Mouse (Mus musculus): ENCODE measurements around the gene Isca2. TPM values are rescaled to one million over a fixed set of nuclear protein-coding genes. Genes with fewer than 3 reads are reported as not detected.

The Isca2 gene
- polyA plus RNA-seq, 1 experiment from 2014 or later = 105 TPM

GRCm38 (mm10) chr12:84802625-84803024, 29.6 kb downstream of the Isca2 start:
- H3K4me3 ChIP-seq (replicated peaks) = no peak overlapping the region
- H3K4me2 ChIP-seq = no peak overlapping the region
- WGBS (ENCODE audit: insufficient replicate concordance) = 33% methylated on average over 3 of the region's 3 CpGs
- ATAC-seq (ENCODE audit: low read depth) (no peak), DNase-seq (no peak)
- H3K36me3 ChIP-seq = no peaks in the 10 kb centered on the region
- H3K27ac ChIP-seq = no peak overlapping the region
- no peak overlapping the region for H3K9ac ChIP-seq
- H3K4me1 ChIP-seq (replicated peaks) = peaks cover 13% of the 10 kb centered on the region; the same call in 1 of the 2 replicates
- no peaks in the 10 kb centered on the region for H3K9me3 ChIP-seq (replicated peaks)
- H3K27me3 ChIP-seq = peaks cover 43% of the 10 kb centered on the region

- WGBS (ENCODE audit: insufficient replicate concordance) = 66% methylated on average over 9 of the region's 9 CpGs
- no peak overlapping the region for H3K9ac ChIP-seq
- ATAC-seq (ENCODE audit: low read depth) (no peak), DNase-seq (no peak)
- H3K36me3 ChIP-seq = no peaks in the 10 kb centered on the region
- no peak overlapping the region for H3K4me3 ChIP-seq (replicated peaks)
- no peak overlapping the region for H3K4me2 ChIP-seq
- 0 out of 2 replicates have a peak, but pooled peaks cover 7% of the 10 kb centered on the region for H3K4me1 ChIP-seq (replicated peaks)
- H3K9me3 ChIP-seq (replicated peaks) = no peaks in the 10 kb centered on the region
- H3K27ac ChIP-seq = no peak overlapping the region
- H3K27me3 ChIP-seq = peaks cover 55% of the 10 kb centered on the region
Measured at GRCm38 (mm10) chr12:84805228-84805842, 32.3 kb downstream of the Isca2 start.

- no peak overlapping the region for H3K27ac ChIP-seq
- 52% methylated on average over 1 of the region's 1 CpGs for WGBS (ENCODE audit: insufficient replicate concordance)
- no peak overlapping the region for H3K4me2 ChIP-seq
Measured at GRCm38 (mm10) chr12:84806010-84806409, 33.0 kb downstream of the Isca2 start.

GRCm38 (mm10) chr12:84806726-84807125, 33.7 kb downstream of the Isca2 start:
- no peak overlapping the region for H3K4me3 ChIP-seq (replicated peaks)
- H3K9ac ChIP-seq = no peak overlapping the region
- DNase-seq = no peak
- H3K27me3 ChIP-seq = peaks cover 48% of the 10 kb centered on the region
- ATAC-seq (ENCODE audit: low read depth) = no peak
- H3K4me2 ChIP-seq = no peak overlapping the region
- H3K4me1 ChIP-seq (replicated peaks) = 0 out of 2 replicates have a peak, but pooled peaks cover 7% of the 10 kb centered on the region
- no peaks in the 10 kb centered on the region for H3K36me3 ChIP-seq
- no peaks in the 10 kb centered on the region for H3K9me3 ChIP-seq (replicated peaks)
- H3K27ac ChIP-seq = no peak overlapping the region
- 51% methylated on average over 5 of the region's 5 CpGs for WGBS (ENCODE audit: insufficient replicate concordance)

More at GRCm38 (mm10) chr12:84806010-84806409, 33.0 kb downstream of the Isca2 start:
- H3K9ac ChIP-seq = no peak overlapping the region
- peaks cover 52% of the 10 kb centered on the region for H3K27me3 ChIP-seq
- no peaks in the 10 kb centered on the region for H3K9me3 ChIP-seq (replicated peaks)
- H3K4me1 ChIP-seq (replicated peaks) = 0 out of 2 replicates have a peak, but pooled peaks cover 7% of the 10 kb centered on the region
- no peaks in the 10 kb centered on the region for H3K36me3 ChIP-seq
- no peak for DNase-seq
- ATAC-seq (ENCODE audit: low read depth) = no peak
- no peak overlapping the region for H3K4me3 ChIP-seq (replicated peaks)

GRCm38 (mm10) chr12:84807351-84807750, 34.3 kb downstream of the Isca2 start:
- ATAC-seq (ENCODE audit: low read depth) = no peak

GRCm38 (mm10) chr12:84809033-84809432, 36.0 kb downstream of the Isca2 start:
- no peaks in the 10 kb centered on the region for H3K36me3 ChIP-seq
- ATAC-seq (ENCODE audit: low read depth) (no peak), DNase-seq (no peak)
- H3K4me3 ChIP-seq (replicated peaks) = no peak overlapping the region
- no peak overlapping the region for H3K27ac ChIP-seq
- no peaks in the 10 kb centered on the region for H3K9me3 ChIP-seq (replicated peaks)
- H3K4me1 ChIP-seq (replicated peaks) = 0 out of 2 replicates have a peak, but pooled peaks cover 7% of the 10 kb centered on the region
- H3K9ac ChIP-seq = no peak overlapping the region
- WGBS (ENCODE audit: insufficient replicate concordance) = 38% methylated on average over 6 of the region's 6 CpGs
- H3K4me2 ChIP-seq = no peak overlapping the region
- H3K27me3 ChIP-seq = peaks cover 42% of the 10 kb centered on the region

More at GRCm38 (mm10) chr12:84807351-84807750, 34.3 kb downstream of the Isca2 start:
- no peak for DNase-seq
- Histone ChIP-seq H3K27me3 (peaks cover 42% of the 10 kb centered on the region), H3K4me1 (replicated peaks) (0 out of 2 replicates have a peak, but pooled peaks cover 7% of the 10 kb centered on the region), H3K4me3 (replicated peaks) (no peak overlapping the region), H3K4me2 (no peak overlapping the region), H3K9me3 (replicated peaks) (no peaks in the 10 kb centered on the region), H3K27ac (no peak overlapping the region), H3K36me3 (no peaks in the 10 kb centered on the region), H3K9ac (no peak overlapping the region)
- WGBS (ENCODE audit: insufficient replicate concordance) = 61% methylated on average over 13 of the region's 13 CpGs

- no peak overlapping the region for H3K27ac ChIP-seq
- peaks cover 32% of the 10 kb centered on the region for H3K27me3 ChIP-seq
- no peaks in the 10 kb centered on the region for H3K36me3 ChIP-seq
- 58% methylated on average over 1 of the region's 1 CpGs for WGBS (ENCODE audit: insufficient replicate concordance)
- H3K9ac ChIP-seq = no peak overlapping the region
- no peak overlapping the region for H3K4me3 ChIP-seq (replicated peaks)
- H3K4me2 ChIP-seq = no peak overlapping the region
- peaks cover 14% of the 10 kb centered on the region for H3K4me1 ChIP-seq (replicated peaks)
- no peak for ATAC-seq (ENCODE audit: low read depth)
- no peak for DNase-seq
- H3K9me3 ChIP-seq (replicated peaks) = no peaks in the 10 kb centered on the region
Measured at GRCm38 (mm10) chr12:84810810-84811209, 37.8 kb downstream of the Isca2 start.

- WGBS (ENCODE audit: insufficient replicate concordance) = 31% methylated on average over 4 of the region's 4 CpGs
- Histone ChIP-seq H3K9me3 (replicated peaks) (no peaks in the 10 kb centered on the region), H3K27me3 (peaks cover 25% of the 10 kb centered on the region), H3K27ac (no peak overlapping the region), H3K9ac (no peak overlapping the region), H3K36me3 (no peaks in the 10 kb centered on the region), H3K4me3 (replicated peaks) (no peak overlapping the region), H3K4me2 (no peak overlapping the region), H3K4me1 (replicated peaks) (peaks cover 18% of the 10 kb centered on the region)
- no peak for DNase-seq
- no peak for ATAC-seq (ENCODE audit: low read depth)
Measured at GRCm38 (mm10) chr12:84811510-84811909, 38.5 kb downstream of the Isca2 start.

GRCm38 (mm10) chr12:84812004-84812403, 39.0 kb downstream of the Isca2 start:
- Histone ChIP-seq H3K4me1 (replicated peaks) (peaks cover 15% of the 10 kb centered on the region), H3K4me3 (replicated peaks) (no peak overlapping the region), H3K27ac (no peak overlapping the region), H3K9me3 (replicated peaks) (no peaks in the 10 kb centered on the region), H3K27me3 (peaks cover 24% of the 10 kb centered on the region), H3K9ac (no peak overlapping the region), H3K4me2 (no peak overlapping the region), H3K36me3 (no peaks in the 10 kb centered on the region)
- 46% methylated on average over 3 of the region's 3 CpGs for WGBS (ENCODE audit: insufficient replicate concordance)
- ATAC-seq (ENCODE audit: low read depth) = no peak
- DNase-seq = no peak

GRCm38 (mm10) chr12:84813773-84814172, 40.7 kb downstream of the Isca2 start:
- no peak overlapping the region for H3K4me3 ChIP-seq (replicated peaks)
- peaks cover 26% of the 10 kb centered on the region for H3K4me1 ChIP-seq (replicated peaks)
- 42% methylated on average over 7 of the region's 7 CpGs for WGBS (ENCODE audit: insufficient replicate concordance)
- no peaks in the 10 kb centered on the region for H3K9me3 ChIP-seq (replicated peaks)
- no peaks in the 10 kb centered on the region for H3K36me3 ChIP-seq
- H3K27ac ChIP-seq = no peak overlapping the region; the same call in 1 of the 2 replicates
- 0 out of 2 replicates have a peak, but pooled peaks cover 8% of the 10 kb centered on the region for H3K27me3 ChIP-seq
- no peak for DNase-seq
- no peak overlapping the region for H3K9ac ChIP-seq
- no peak overlapping the region for H3K4me2 ChIP-seq
- ATAC-seq (ENCODE audit: low read depth) = no peak

GRCm38 (mm10) chr12:84814663-84815325, 41.7 kb downstream of the Isca2 start:
- DNase-seq (no peak), ATAC-seq (ENCODE audit: low read depth) (no peak)
- H3K4me2 ChIP-seq = no peak overlapping the region
- no peak overlapping the region for H3K4me3 ChIP-seq (replicated peaks)
- 65% methylated on average over 3 of the region's 3 CpGs for WGBS (ENCODE audit: insufficient replicate concordance)
- H3K36me3 ChIP-seq = no peaks in the 10 kb centered on the region
- no peaks in the 10 kb centered on the region for H3K9me3 ChIP-seq (replicated peaks)
- H3K27me3 ChIP-seq = 0 out of 2 replicates have a peak, but pooled peaks cover 4% of the 10 kb centered on the region
- peaks cover 36% of the 10 kb centered on the region for H3K4me1 ChIP-seq (replicated peaks)
- no peak overlapping the region for H3K27ac ChIP-seq
- H3K9ac ChIP-seq = no peak overlapping the region
